Mouse (Mus musculus): ENCODE measurements at regions not wholly inside any gene's neighbourhood (a gene's known extent, or its start where the extent isn't known, plus 50 kb on each side); places are given as distances from the start of the nearest gene placed in this dataset.

GRCm38 (mm10) chr14:102302826-102303225, 573.1 kb downstream of the Lmo7 start:
- 57% methylated on average over 2 of the region's 2 CpGs for WGBS (ENCODE audit: insufficient replicate concordance)
- H3K27me3 ChIP-seq (ENCODE audit: insufficient read depth, low read length), result no peaks in the 10 kb centered on the region
- H3K9me3 ChIP-seq (ENCODE audit: low read length), result no peaks in the 10 kb centered on the region
- H3K4me1 ChIP-seq (ENCODE audit: insufficient read depth), result no peaks in the 10 kb centered on the region
- no peaks in the 10 kb centered on the region for H3K36me3 ChIP-seq (replicated peaks; ENCODE audit: insufficient read depth, low read length)
- no peak overlapping the region for H3K4me2 ChIP-seq (ENCODE audit: low read depth, low read length)
- no peak for DNase-seq
- no peak overlapping the region for H3K4me3 ChIP-seq (ENCODE audit: low read depth, low read length)
- ATAC-seq, result no peak
- TF ChIP-seq EP300 (IDR thresholded peaks at IDR 0.05; ENCODE audit: low read depth) (no peak), CTCF (IDR thresholded peaks at IDR 0.05; ENCODE audit: low read depth) (no peak)
- H3K9ac ChIP-seq (replicated peaks), result no peak overlapping the region
- H3K27ac ChIP-seq (ENCODE audit: low read depth), result no peak overlapping the region

DNA sequence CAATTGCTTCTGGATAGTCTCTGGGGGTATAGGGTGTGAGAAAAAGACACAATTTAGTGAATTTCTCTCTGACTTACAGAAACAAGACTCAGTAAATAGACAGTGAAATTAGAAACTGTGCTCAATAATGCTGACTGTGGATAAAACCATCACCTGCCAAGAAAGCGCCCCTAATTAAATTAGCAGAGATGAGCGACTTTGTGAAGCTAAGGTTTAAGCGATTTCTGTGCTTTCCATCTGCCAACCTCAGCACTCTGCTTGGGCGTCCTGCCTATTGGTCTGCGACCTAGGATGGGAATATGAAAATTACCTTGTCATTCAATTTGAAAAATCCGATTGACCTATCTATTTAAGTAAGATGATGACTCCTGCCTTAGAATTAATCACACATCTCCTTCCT, 570.5 kb downstream of the Lmo7 start:
- no peaks in the 10 kb centered on the region for H3K4me1 ChIP-seq (ENCODE audit: insufficient read depth)
- no peak overlapping the region for H3K27ac ChIP-seq (ENCODE audit: low read depth)
- DNase-seq (no peak), ATAC-seq (no peak)
- WGBS (ENCODE audit: insufficient replicate concordance), result 84% methylated on average over 6 of the region's 6 CpGs
- no peak overlapping the region for H3K4me2 ChIP-seq (ENCODE audit: low read depth, low read length)
- TF ChIP-seq CTCF (IDR thresholded peaks at IDR 0.05; ENCODE audit: low read depth) (no peak), EP300 (IDR thresholded peaks at IDR 0.05; ENCODE audit: low read depth) (no peak)
- no peak overlapping the region for H3K4me3 ChIP-seq (ENCODE audit: low read depth, low read length)
- H3K36me3 ChIP-seq (replicated peaks; ENCODE audit: insufficient read depth, low read length), result no peaks in the 10 kb centered on the region
- no peaks in the 10 kb centered on the region for H3K27me3 ChIP-seq (ENCODE audit: insufficient read depth, low read length)
- H3K9ac ChIP-seq (replicated peaks), result no peak overlapping the region
- no peaks in the 10 kb centered on the region for H3K9me3 ChIP-seq (ENCODE audit: low read length)

GRCm38 (mm10) chr14:102291361-102291760, 561.6 kb downstream of the Lmo7 start:
- no peaks in the 10 kb centered on the region for H3K27me3 ChIP-seq (ENCODE audit: insufficient read depth, low read length)
- H3K9ac ChIP-seq (replicated peaks), result no peak overlapping the region
- H3K27ac ChIP-seq (ENCODE audit: low read depth), result no peak overlapping the region
- no peak overlapping the region for H3K4me2 ChIP-seq (ENCODE audit: low read depth, low read length)
- 76% methylated on average over 1 of the region's 1 CpGs for whole genome bisulfite sequencing (ENCODE audit: insufficient replicate concordance)
- no peak for DNase-seq
- H3K36me3 ChIP-seq (replicated peaks; ENCODE audit: insufficient read depth, low read length), result no peaks in the 10 kb centered on the region
- no peaks in the 10 kb centered on the region for H3K9me3 ChIP-seq (ENCODE audit: low read length)
- H3K4me1 ChIP-seq (ENCODE audit: insufficient read depth), result no peaks in the 10 kb centered on the region
- no peak for ATAC-seq
- no peak overlapping the region for H3K4me3 ChIP-seq (ENCODE audit: low read depth, low read length)
- TF ChIP-seq EP300 (IDR thresholded peaks at IDR 0.05; ENCODE audit: low read depth) (no peak), CTCF (IDR thresholded peaks at IDR 0.05; ENCODE audit: low read depth) (no peak)

DNA sequence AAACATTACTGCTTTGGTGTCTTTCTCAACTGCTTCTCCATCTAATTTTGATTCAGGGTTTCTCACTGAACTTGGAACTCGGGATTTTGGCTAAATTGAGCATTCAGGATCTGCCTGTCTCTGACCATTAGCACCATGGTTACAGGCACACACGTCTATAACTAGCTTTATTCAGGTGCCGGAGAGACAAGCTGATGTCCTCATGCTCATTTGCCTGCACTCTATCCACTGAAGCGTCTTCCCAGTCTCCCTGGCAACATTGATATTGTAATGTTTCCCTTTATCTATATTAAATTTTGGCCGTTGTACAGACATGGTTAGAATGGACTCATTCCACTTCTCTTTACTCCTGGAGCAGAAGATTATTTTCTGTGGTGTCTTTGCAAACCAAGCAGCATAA, 520.3 kb downstream of the Lmo7 start:
- no peak overlapping the region for H3K4me2 ChIP-seq (ENCODE audit: low read depth, low read length)
- 51% methylated on average over 5 of the region's 5 CpGs for WGBS (ENCODE audit: insufficient replicate concordance)
- no peak overlapping the region for H3K27ac ChIP-seq (ENCODE audit: low read depth)
- H3K4me1 ChIP-seq (ENCODE audit: insufficient read depth), result no peaks in the 10 kb centered on the region
- DNase-seq (no peak), ATAC-seq (no peak)
- H3K27me3 ChIP-seq (ENCODE audit: insufficient read depth, low read length), result no peaks in the 10 kb centered on the region
- H3K9ac ChIP-seq (replicated peaks), result no peak overlapping the region
- TF ChIP-seq EP300 (IDR thresholded peaks at IDR 0.05; ENCODE audit: low read depth) (no peak), CTCF (IDR thresholded peaks at IDR 0.05; ENCODE audit: low read depth) (no peak)
- no peak overlapping the region for H3K4me3 ChIP-seq (ENCODE audit: low read depth, low read length)
- H3K9me3 ChIP-seq (ENCODE audit: low read length), result no peaks in the 10 kb centered on the region
- H3K36me3 ChIP-seq (replicated peaks; ENCODE audit: insufficient read depth, low read length), result no peaks in the 10 kb centered on the region

GRCm38 (mm10) chr14:102248581-102248980, 518.8 kb downstream of the Lmo7 start:
- no peak for DNase-seq
- H3K27me3 ChIP-seq (ENCODE audit: insufficient read depth, low read length), result no peaks in the 10 kb centered on the region
- H3K9ac ChIP-seq (replicated peaks), result no peak overlapping the region
- no peaks in the 10 kb centered on the region for H3K4me1 ChIP-seq (ENCODE audit: insufficient read depth)
- no peaks in the 10 kb centered on the region for H3K9me3 ChIP-seq (ENCODE audit: low read length)
- 64% methylated on average over 2 of the region's 2 CpGs for WGBS (ENCODE audit: insufficient replicate concordance)
- TF ChIP-seq CTCF (IDR thresholded peaks at IDR 0.05; ENCODE audit: low read depth), result no peak
- TF ChIP-seq EP300 (IDR thresholded peaks at IDR 0.05; ENCODE audit: low read depth), result no peak
- no peak for ATAC-seq
- no peak overlapping the region for H3K4me2 ChIP-seq (ENCODE audit: low read depth, low read length)
- no peak overlapping the region for H3K27ac ChIP-seq (ENCODE audit: low read depth)
- no peaks in the 10 kb centered on the region for H3K36me3 ChIP-seq (replicated peaks; ENCODE audit: insufficient read depth, low read length)
- no peak overlapping the region for H3K4me3 ChIP-seq (ENCODE audit: low read depth, low read length)

DNA sequence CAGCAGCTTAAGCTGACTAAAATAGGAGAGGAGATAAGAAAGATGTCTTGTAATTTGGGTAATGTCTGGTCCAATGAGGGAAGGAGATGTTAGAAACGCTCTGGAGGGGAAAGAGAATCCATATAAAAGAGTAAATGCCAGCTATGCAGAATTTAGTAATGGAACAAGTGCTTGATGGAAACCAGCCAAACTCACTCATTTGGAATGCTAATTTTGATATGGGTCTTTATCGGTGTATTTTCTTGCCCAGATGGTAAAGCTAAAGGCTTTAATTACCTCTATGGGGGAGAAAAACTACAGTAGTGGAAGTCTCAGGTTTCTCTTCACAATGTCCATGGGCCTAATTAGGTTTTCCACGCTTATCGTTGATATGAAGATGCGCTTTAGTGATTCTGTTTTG, 518.3 kb downstream of the Lmo7 start:
- no peaks in the 10 kb centered on the region for H3K27me3 ChIP-seq (ENCODE audit: insufficient read depth, low read length)
- no peak overlapping the region for H3K4me2 ChIP-seq (ENCODE audit: low read depth, low read length)
- H3K9me3 ChIP-seq (ENCODE audit: low read length), result no peaks in the 10 kb centered on the region
- H3K4me3 ChIP-seq (ENCODE audit: low read depth, low read length), result no peak overlapping the region
- H3K36me3 ChIP-seq (replicated peaks; ENCODE audit: insufficient read depth, low read length), result no peaks in the 10 kb centered on the region
- DNase-seq, result no peak
- WGBS (ENCODE audit: insufficient replicate concordance), result 77% methylated on average over 5 of the region's 5 CpGs
- H3K9ac ChIP-seq (replicated peaks), result no peak overlapping the region
- no peaks in the 10 kb centered on the region for H3K4me1 ChIP-seq (ENCODE audit: insufficient read depth)
- no peak overlapping the region for H3K27ac ChIP-seq (ENCODE audit: low read depth)
- no peak for ATAC-seq
- TF ChIP-seq EP300 (IDR thresholded peaks at IDR 0.05; ENCODE audit: low read depth) (no peak), CTCF (IDR thresholded peaks at IDR 0.05; ENCODE audit: low read depth) (no peak)
